Mouse (Mus musculus): Measurements from ENCODE around the gene Gm28041. TPM values are rescaled to one million over a fixed set of nuclear protein-coding genes. Genes with fewer than 3 reads are reported as not detected.

Gm28041 gene
- polyA plus RNA-seq, 2 experiments from 2014 or later, result 1.3 to 2.3 TPM

Other genes starting within 250 kb of the Gm28041 start
- gene Rsl1, start 202.6 kb downstream of the Gm28041 start, polyA plus RNA-seq (2017; shearing (Covaris generic)), result 10 to 100 TPM; 18.8 to 21.6 TPM
- gene Zfp455, start 181.2 kb downstream of the Gm28041 start, polyA plus RNA-seq (2017; shearing (Covaris generic)), result 1 to 10 TPM; 5.7 to 6.4 TPM
- 1 to 10 TPM; 2.2 to 2.4 TPM for gene Zfp458, start 97.3 kb downstream of the Gm28041 start, polyA plus RNA-seq (2017; shearing (Covaris generic))
- gene Zfp457, start 69.2 kb downstream of the Gm28041 start, polyA plus RNA-seq (2017; shearing (Covaris generic)), result 1 to 10 TPM in 1 of 2 experiments, not detected in 1; 1.9 TPM
- gene Zfp595, start 43.2 kb downstream of the Gm28041 start, polyA plus RNA-seq (2017; shearing (Covaris generic)), result 1 to 10 TPM; 5.4 to 5.9 TPM
- not detected for gene Gm28044, start 15.2 kb downstream of the Gm28041 start, polyA plus RNA-seq (2017; shearing (Covaris generic))
- 1 to 10 TPM; 2.9 to 3.4 TPM for gene Zfp953, start 15.1 kb downstream of the Gm28041 start, polyA plus RNA-seq (2017; shearing (Covaris generic))
- gene Zfp456, start 77 bp upstream of the Gm28041 start, polyA plus RNA-seq (2017; shearing (Covaris generic)), result 1 to 10 TPM; 6.5 to 8.4 TPM
- 10 to 100 TPM; 20.6 to 23.0 TPM for gene Zfp429, start 24.1 kb upstream of the Gm28041 start, polyA plus RNA-seq (2017; shearing (Covaris generic))
- 1 to 10 TPM; 1.8 to 3.1 TPM for gene Zfp459, start 45.7 kb upstream of the Gm28041 start, polyA plus RNA-seq (2017; shearing (Covaris generic))
- gene Zfp874a, start 75.9 kb upstream of the Gm28041 start, polyA plus RNA-seq (2017; shearing (Covaris generic)), result 10 to 100 TPM; 13.5 to 15.2 TPM
- gene Zfp874b, start 108.5 kb upstream of the Gm28041 start, polyA plus RNA-seq (2017; shearing (Covaris generic)), result 10 to 100 TPM in 1 of 2 experiments, 1 to 10 TPM in 1; 9.3 to 10.8 TPM
- gene Zfp58, start 124.8 kb upstream of the Gm28041 start, polyA plus RNA-seq (2017; shearing (Covaris generic)), result 10 to 100 TPM; 15.9 to 17.9 TPM
- gene Gm26965, start 150.4 kb upstream of the Gm28041 start, polyA plus RNA-seq (2017; shearing (Covaris generic)), result 1 to 10 TPM in 1 of 2 experiments, not detected in 1; 4.7 TPM
- gene Zfp87, start 150.4 kb upstream of the Gm28041 start, polyA plus RNA-seq (2017; shearing (Covaris generic)), result 10 to 100 TPM; 52.0 to 61.6 TPM
- gene Zfp748, start 178.1 kb upstream of the Gm28041 start, polyA plus RNA-seq (2017; shearing (Covaris generic)), result 10 to 100 TPM; 17.4 to 23.4 TPM
- gene Zfp729b, start 234.0 kb upstream of the Gm28041 start, polyA plus RNA-seq (2017; shearing (Covaris generic)), result 1 to 10 TPM; 8.8 to 9.2 TPM